Mouse (Mus musculus): ENCODE measurements around the gene Med23.

The Med23 gene

GRCm38 (mm10) chr10:24873624-24874023, 3.8 kb downstream of the Med23 start:
- DNase-seq (ENCODE audit: low spot score in 2 of 2), result no peak

DNA sequence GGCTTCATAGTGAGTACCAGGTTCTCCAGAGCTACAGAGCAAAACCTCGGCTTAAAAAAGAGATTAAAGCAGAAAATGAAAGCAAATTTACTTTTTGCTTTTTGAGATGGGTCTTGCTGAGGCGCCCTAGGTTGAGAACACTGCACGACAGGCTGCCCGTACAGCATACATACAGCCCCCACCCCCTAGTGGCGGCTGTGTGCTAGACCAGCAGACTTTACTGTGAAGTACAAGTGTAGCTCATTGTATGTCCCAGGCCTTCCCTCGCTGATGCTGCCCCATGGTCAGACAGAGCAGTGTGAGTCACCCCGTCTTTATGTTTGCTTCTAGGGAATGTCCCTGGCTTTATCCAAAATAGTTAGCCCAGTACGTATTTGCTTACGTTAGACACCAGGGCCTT, 16.2 kb downstream of the Med23 start:
- no peak for DNase-seq (ENCODE audit: low spot score in 2 of 2)

- DNase-seq (ENCODE audit: low spot score in 2 of 2), result no peak
These were observed 18.6 kb downstream of the Med23 start for GRCm38 (mm10) chr10:24888343-24888742.

DNA sequence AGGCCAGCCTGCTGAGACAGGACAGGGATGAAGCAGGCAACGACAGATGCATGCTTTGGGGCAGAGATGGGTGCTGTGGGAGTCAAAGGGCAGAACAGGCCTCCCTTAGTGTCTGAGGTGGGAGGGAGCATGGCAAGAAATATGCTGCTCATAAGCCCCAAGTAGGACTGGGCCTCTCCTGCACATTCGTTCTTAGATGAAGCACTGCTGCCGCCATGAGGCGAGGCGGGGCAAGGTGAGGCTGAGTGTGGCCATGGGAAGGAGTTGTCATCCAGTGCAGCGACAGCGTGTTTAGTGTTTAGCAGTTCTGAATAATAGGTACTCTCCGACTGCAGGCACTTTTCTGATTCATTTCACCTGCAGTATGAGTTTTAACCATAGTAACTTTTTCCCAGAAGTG, 26.1 kb downstream of the Med23 start:
- DNase-seq (ENCODE audit: low spot score in 2 of 2), result peak in 1 of 2 experiments; percentile 25

GRCm38 (mm10) chr10:24905627-24906026, 35.8 kb downstream of the Med23 start:
- no peak for DNase-seq (ENCODE audit: low spot score in 2 of 2)

- DNase-seq (ENCODE audit: low spot score in 2 of 2), result no peak
These were observed 41.4 kb downstream of the Med23 start for GRCm38 (mm10) chr10:24911199-24911598.

DNA sequence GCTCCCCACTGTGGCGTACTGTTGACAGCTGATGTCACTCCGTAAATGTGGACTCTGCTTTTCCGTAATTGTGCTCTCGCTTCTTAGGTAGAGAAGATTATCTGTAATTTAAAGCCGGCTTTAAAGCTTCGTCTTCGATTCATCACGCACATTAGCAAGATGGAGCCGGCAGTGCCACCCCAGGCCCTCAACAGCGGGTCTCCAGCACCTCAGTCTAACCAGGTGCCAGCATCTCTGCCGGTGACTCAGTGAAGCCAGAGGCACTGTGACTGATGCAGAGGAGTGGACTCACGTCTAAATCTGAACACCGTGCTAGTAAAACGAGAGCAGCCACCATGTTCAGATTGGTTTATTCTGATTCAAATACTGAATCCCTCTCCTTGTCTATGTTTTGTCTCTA, 42.8 kb downstream of the Med23 start:
- DNase-seq (ENCODE audit: low spot score in 2 of 2), result no peak

DNA sequence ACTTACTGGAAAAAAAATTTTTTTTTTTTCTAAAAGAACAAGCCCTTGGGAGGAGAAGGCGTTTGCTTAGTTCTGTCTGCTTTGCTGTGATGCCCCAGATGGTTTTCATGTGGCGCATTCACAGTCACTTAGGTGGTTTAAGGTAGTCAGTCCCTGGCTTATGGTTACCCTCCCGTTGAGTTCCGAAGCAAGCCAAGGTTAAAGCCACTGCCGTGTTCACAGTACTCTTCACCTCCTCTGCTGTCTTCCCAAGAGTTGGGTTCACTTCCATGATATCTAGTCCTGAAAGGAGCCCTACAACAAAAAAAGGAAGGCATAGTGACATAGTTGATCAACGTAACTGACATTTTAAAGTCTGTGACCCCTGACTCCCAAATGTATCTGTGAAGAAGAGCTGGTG, 45.7 kb downstream of the Med23 start:
- no peak for DNase-seq (ENCODE audit: low spot score in 2 of 2)

GRCm38 (mm10) chr10:24922977-24923376, 53.2 kb downstream of the Med23 start:
- no peak for DNase-seq (ENCODE audit: low spot score in 2 of 2)

- no peak for DNase-seq (ENCODE audit: low spot score in 2 of 2)
These were observed 54.5 kb downstream of the Med23 start for GRCm38 (mm10) chr10:24924296-24924695.

- no peak for DNase-seq (ENCODE audit: low spot score in 2 of 2)
These were observed 56.6 kb downstream of the Med23 start for GRCm38 (mm10) chr10:24926380-24926779.

DNA sequence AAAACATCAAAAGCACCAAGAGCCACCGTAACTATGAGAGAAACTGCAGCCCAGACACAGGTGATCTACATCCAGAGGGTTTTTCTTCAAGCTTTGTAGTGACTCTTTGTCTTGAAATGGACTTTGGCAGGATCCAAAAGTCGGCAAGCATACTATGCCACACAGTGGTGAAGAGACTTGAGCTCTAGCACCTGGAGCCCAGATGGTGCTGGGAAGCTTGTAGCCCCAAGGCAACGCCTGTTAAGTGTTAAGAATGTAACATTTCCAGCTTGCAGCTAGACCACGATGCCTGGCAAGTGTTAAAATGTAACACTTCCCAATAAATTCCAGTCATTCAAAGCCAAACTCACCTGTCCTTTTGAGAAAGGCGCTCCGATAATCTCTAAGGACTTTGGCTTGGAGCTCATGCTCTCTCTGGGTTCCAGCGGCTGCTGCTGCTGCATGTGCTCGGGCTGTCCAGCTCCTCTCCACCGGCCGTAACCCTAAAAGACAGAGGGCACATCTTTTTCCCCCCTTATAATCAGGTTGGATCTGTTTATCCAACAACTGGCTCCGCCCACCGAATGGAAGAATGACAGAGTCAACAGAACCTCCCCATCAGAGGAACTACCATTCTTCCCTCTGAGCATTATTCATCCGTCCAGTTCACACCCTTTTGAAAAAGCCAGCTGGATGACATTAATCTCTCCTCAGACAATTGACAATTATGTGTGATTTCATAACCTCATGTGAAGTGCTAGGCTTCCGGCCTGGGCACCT, 57.4 kb downstream of the Med23 start, which contains the start of gene Arg1:
Gene Arg1 (minus strand): TSS at position 523 of the 759 bp plus-strand sequence.
- DNase-seq (ENCODE audit: low spot score in 2 of 2), result no peak

- no peak for DNase-seq (ENCODE audit: low spot score in 2 of 2)
These were observed 58.3 kb downstream of the Med23 start for GRCm38 (mm10) chr10:24928072-24928471.

- DNase-seq (ENCODE audit: low spot score in 2 of 2), result no peak
These were observed 60.4 kb downstream of the Med23 start for GRCm38 (mm10) chr10:24930143-24930542.

DNA sequence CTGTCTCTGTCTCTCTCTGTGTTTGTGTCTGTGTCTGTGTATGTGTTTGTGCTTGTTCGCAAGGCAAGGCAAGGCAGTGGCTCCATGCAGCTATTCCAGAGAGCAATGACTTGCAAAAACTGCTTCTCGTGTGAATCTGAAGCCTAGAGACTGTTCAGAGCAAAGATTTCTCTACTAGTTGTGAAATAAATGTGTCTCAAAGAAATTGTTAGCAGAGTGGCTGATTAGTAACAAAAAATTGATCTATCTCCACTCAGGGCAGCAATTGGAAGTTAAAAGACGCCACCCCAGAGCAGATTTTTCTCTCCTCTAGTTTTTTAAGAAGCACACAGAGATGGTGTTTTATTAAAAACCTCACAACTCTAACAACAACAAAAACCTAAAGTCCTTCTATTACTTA, 78.1 kb downstream of the Med23 start:
- DNase-seq (ENCODE audit: low spot score in 2 of 2), result no peak

GRCm38 (mm10) chr10:24948278-24948677, 78.5 kb downstream of the Med23 start:
- no peak for DNase-seq (ENCODE audit: low spot score in 2 of 2)

- DNase-seq (ENCODE audit: low spot score in 2 of 2), result no peak
These were observed 80.4 kb downstream of the Med23 start for GRCm38 (mm10) chr10:24950223-24950622.

DNA sequence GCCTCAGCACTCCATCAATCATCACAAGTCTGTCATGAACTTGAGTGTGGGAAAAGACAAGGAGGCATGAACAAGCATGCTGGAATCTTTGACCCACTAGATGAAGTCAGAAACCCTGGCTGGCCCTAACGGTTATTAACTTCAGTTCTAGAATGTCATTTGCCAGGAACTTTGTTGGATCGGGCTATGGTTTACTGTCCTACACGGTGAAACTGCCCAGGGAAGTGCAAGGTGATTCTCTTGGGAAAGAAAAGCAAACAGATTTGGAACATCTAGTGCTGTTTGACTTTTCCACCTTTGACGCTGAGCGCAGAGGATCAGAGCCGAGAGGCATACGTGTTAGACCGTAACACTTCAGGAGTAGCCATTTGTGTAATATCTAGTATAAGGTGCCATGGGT, 81.8 kb downstream of the Med23 start:
- DNase-seq (ENCODE audit: low spot score in 2 of 2), result no peak

GRCm38 (mm10) chr10:24952549-24952948, 82.8 kb downstream of the Med23 start:
- DNase-seq (ENCODE audit: low spot score in 2 of 2), result peak in 1 of 2 experiments; percentile 15

- DNase-seq (ENCODE audit: low spot score in 2 of 2), result no peak
These were observed 84.1 kb downstream of the Med23 start for GRCm38 (mm10) chr10:24953876-24954275.

GRCm38 (mm10) chr10:24958280-24959042, 88.7 kb downstream of the Med23 start:
- no peak for DNase-seq (ENCODE audit: low spot score in 2 of 2)

DNA sequence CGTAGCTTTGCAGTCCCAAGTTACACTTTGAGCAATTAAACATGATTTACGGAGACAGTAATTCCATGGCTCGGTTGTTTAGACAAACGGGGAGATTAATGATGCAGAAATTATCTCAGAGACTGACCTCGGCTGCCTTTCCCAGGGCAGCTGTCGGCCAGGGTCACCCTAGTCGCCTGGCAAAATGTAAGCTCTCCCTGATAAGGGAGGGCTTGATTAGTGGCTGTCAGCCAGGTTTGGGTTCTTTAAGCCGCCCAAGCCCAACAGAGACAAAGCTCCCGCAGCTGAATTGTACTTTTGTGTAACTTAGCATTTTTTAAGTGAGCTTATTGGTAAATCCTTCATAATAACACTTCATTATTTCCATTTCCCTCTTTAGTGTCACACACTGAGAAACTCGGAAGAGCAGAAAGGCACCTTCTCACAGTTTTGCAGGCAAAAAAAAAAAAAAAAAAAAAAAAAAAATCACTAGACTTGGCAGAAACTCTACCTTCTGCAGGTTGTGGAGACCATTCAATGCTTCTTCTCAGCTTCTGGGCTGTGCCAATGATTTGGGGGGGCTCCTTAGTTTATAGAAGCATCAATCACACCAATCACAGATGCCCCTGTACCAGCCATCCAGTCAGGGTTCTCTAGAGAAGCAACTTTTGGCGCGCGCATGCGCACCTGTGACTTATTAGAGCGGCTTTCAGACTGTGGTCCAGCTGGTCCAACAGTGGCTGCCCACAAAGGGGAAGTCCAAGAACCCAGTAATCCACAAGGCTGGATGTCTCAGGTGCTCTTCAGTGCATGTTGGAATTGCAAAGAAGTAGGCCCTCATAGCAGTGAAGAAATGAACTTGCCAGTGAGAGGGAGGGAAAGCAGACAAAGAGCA, 89.5 kb downstream of the Med23 start:
- no peak for DNase-seq (ENCODE audit: low spot score in 2 of 2)
